Mouse (Mus musculus) liver, postnatal 0 days (tissue): ENCODE measurements around the gene Ccr1l1. TPM values are rescaled to one million over a fixed set of nuclear protein-coding genes. Genes with fewer than 3 reads are reported as not detected.
A peak's percentile ranks its signal among the peaks of the same experiment; 100 is the strongest.

Source experiments
- ATAC-seq: fragments of 200-750 bp; cut with Nextera tagmentation; 2 replicates; pipeline ENCODE4 v1.8.0; 2017; ENCODE audit warnings: mild to moderate bottlenecking, moderate library complexity
- DNase-seq: peaks from one replicate; pipeline ENCODE4 v3.0.0-alpha.2; 2016
- H3K27ac ChIP-seq: fragments of 300-500 bp; sonication (generic); 2 replicates; pipeline ENCODE4 v1.5.1; 2014; ENCODE audit warnings: antibody characterized with exemption, moderate library complexity, mild to moderate bottlenecking, low read depth
- H3K27me3 ChIP-seq: fragments of 300-500 bp; sonication (generic); 2 replicates; pipeline ENCODE4 v1.6.1; 2014; ENCODE audit warnings: low read length, control low read depth, mixed read lengths; ENCODE audit not compliant: insufficient read depth
- H3K36me3 ChIP-seq: fragments of 300-500 bp; sonication (generic); replicated peaks from 2 replicates; pipeline ENCODE4 v1.6.1; 2014; ENCODE audit warnings: mild to moderate bottlenecking, control low read depth, low read length, moderate library complexity, mixed read lengths; ENCODE audit not compliant: insufficient read depth
- H3K4me1 ChIP-seq: fragments of 300-500 bp; sonication (generic); 2 replicates; pipeline ENCODE4 v1.6.1; 2014; ENCODE audit warnings: antibody characterized with exemption, mild to moderate bottlenecking, control low read depth; ENCODE audit not compliant: insufficient read depth
- H3K4me2 ChIP-seq: fragments of 300-500 bp; sonication (generic); 2 replicates; pipeline ENCODE4 v1.6.1; 2014; ENCODE audit warnings: low read depth, mild to moderate bottlenecking, low read length, moderate library complexity, mixed read lengths
- H3K4me3 ChIP-seq: fragments of 300-500 bp; sonication (generic); 2 replicates; pipeline ENCODE4 v1.5.1; 2014; ENCODE audit warnings: low read depth, low read length
- H3K9ac ChIP-seq: fragments of 300-500 bp; sonication (generic); replicated peaks from 2 replicates; pipeline ENCODE4 v1.6.1; 2014; ENCODE audit warnings: mild to moderate bottlenecking, moderate library complexity
- H3K9me3 ChIP-seq: fragments of 300-500 bp; sonication (generic); 2 replicates; pipeline ENCODE4 v1.6.1; 2016; ENCODE audit warnings: mild to moderate bottlenecking, control low read depth, low read length, mixed read lengths
- CTCF ChIP-seq: sonication (generic); IDR thresholded peaks from 2 replicates; pipeline ENCODE4 v1.5.1; 2016; ENCODE audit warnings: antibody characterized with exemption, low read depth
- EP300 ChIP-seq: IDR thresholded peaks from 2 replicates; pipeline ENCODE4 v1.6.1; 2016; ENCODE audit warnings: antibody characterized with exemption, low read depth, mild to moderate bottlenecking
- WGBS: fragments of 180-500 bp; shearing (Covaris S2); extraction: QIAGEN DNeasy Blood & Tissue Kit; methylation state at CpG from one replicate; pipeline ENCODE4 v1.1.7; 2014; ENCODE audit not compliant: insufficient replicate concordance; 5-methylcytosine and 5-hydroxymethylcytosine counted together
- polyA plus RNA-seq: library from polyadenylated mRNA; unstranded; fragments of >200 nt; fragmentation: Nextera tagmentation; extraction: Ambion mirVana; gene quantifications from 2 replicates; pipeline ENCODE4 v1.2.1, GENCODE M21; 2015

Gene Ccr1l1
- polyA plus RNA-seq, 1 experiment from 2014 or later: not detected

- ATAC-seq: peak; percentile 49
- H3K9ac ChIP-seq: no peak overlapping the region
- 28% methylated on average over 6 of the region's 6 CpGs for WGBS
- H3K36me3 ChIP-seq: no peaks in the 10 kb centered on the region
- peaks cover 29% of the 10 kb centered on the region for H3K4me1 ChIP-seq
- H3K4me3 ChIP-seq: no peak overlapping the region
- H3K27me3 ChIP-seq: no peaks in the 10 kb centered on the region
- H3K9me3 ChIP-seq: no peaks in the 10 kb centered on the region
- TF ChIP-seq EP300: peak; percentile 76
- TF ChIP-seq CTCF: no peak
- no peak overlapping the region for H3K4me2 ChIP-seq
- no peak for DNase-seq
- peak overlapping the region; percentile 73 for H3K27ac ChIP-seq
Observed at GRCm38 (mm10) chr9:123931761-123932700, 46.2 kb downstream of the Ccr1l1 start.

GRCm38 (mm10) chr9:123930926-123931325 lies 47.3 kb downstream of the Ccr1l1 start:
- H3K9me3 ChIP-seq: no peaks in the 10 kb centered on the region
- H3K9ac ChIP-seq: no peak overlapping the region
- no peak overlapping the region for H3K4me2 ChIP-seq
- TF ChIP-seq CTCF (no peak), EP300 (no peak)
- 67% methylated on average over 3 of the region's 3 CpGs for WGBS
- DNase-seq (no peak), ATAC-seq (no peak)
- H3K27ac ChIP-seq: peak overlapping the region; percentile 73
- no peaks in the 10 kb centered on the region for H3K36me3 ChIP-seq
- no peak overlapping the region for H3K4me3 ChIP-seq
- H3K4me1 ChIP-seq: peaks cover 31% of the 10 kb centered on the region
- H3K27me3 ChIP-seq: no peaks in the 10 kb centered on the region

- no peak overlapping the region for H3K4me3 ChIP-seq
- no peaks in the 10 kb centered on the region for H3K9me3 ChIP-seq
- no peak overlapping the region for H3K4me2 ChIP-seq
- WGBS: 49% methylated on average over 3 of the region's 3 CpGs
- no peaks in the 10 kb centered on the region for H3K36me3 ChIP-seq
- peak overlapping the region; percentile 73 for H3K27ac ChIP-seq
- DNase-seq (no peak), ATAC-seq (no peak)
- TF ChIP-seq EP300 (no peak), CTCF (no peak)
- H3K4me1 ChIP-seq: peaks cover 35% of the 10 kb centered on the region
- H3K9ac ChIP-seq: no peak overlapping the region
- no peaks in the 10 kb centered on the region for H3K27me3 ChIP-seq
Observed at GRCm38 (mm10) chr9:123930476-123930875, 47.7 kb downstream of the Ccr1l1 start.

GRCm38 (mm10) chr9:123929936-123930335 lies 48.3 kb downstream of the Ccr1l1 start:
- H3K27me3 ChIP-seq: no peaks in the 10 kb centered on the region
- 57% methylated on average over 4 of the region's 4 CpGs for WGBS
- TF ChIP-seq EP300 (peak; percentile 34; the same call in 1 of the 2 replicates), CTCF (no peak)
- H3K4me1 ChIP-seq: peaks cover 36% of the 10 kb centered on the region
- H3K36me3 ChIP-seq: no peaks in the 10 kb centered on the region
- peak overlapping the region; percentile 73 for H3K27ac ChIP-seq
- no peaks in the 10 kb centered on the region for H3K9me3 ChIP-seq
- DNase-seq (no peak), ATAC-seq (no peak)
- H3K4me2 ChIP-seq: no peak overlapping the region
- no peak overlapping the region for H3K9ac ChIP-seq
- H3K4me3 ChIP-seq: no peak overlapping the region

GRCm38 (mm10) chr9:123928759-123929246 lies 49.4 kb downstream of the Ccr1l1 start:
- H3K9ac ChIP-seq: peak overlapping the region; percentile 12
- peak overlapping the region; percentile 59 for H3K4me2 ChIP-seq
- WGBS: 8% methylated on average over 8 of the region's 8 CpGs
- H3K9me3 ChIP-seq: no peaks in the 10 kb centered on the region
- H3K4me1 ChIP-seq: peaks cover 36% of the 10 kb centered on the region
- no peaks in the 10 kb centered on the region for H3K36me3 ChIP-seq
- no peaks in the 10 kb centered on the region for H3K27me3 ChIP-seq
- peak; percentile 54; the same call in 1 of the 2 replicates for TF ChIP-seq EP300
- peak; percentile 61 for TF ChIP-seq CTCF
- ATAC-seq (no peak), DNase-seq (peak; percentile 54)
- peak overlapping the region; percentile 96 for H3K27ac ChIP-seq
- H3K4me3 ChIP-seq: peak overlapping the region; percentile 21

- DNase-seq: peak; percentile 52
Observed at GRCm38 (mm10) chr9:123928118-123928758, 50.0 kb downstream of the Ccr1l1 start.

More at GRCm38 (mm10) chr9:123928118-123928758, 50.0 kb downstream of the Ccr1l1 start:
- Histone ChIP-seq H3K4me2 (peak overlapping the region; percentile 59), H3K36me3 (no peaks in the 10 kb centered on the region), H3K9ac (peak overlapping the region; percentile 12; the same call in 1 of the 2 replicates), H3K9me3 (no peaks in the 10 kb centered on the region), H3K4me1 (peaks cover 39% of the 10 kb centered on the region), H3K27me3 (no peaks in the 10 kb centered on the region), H3K27ac (peak overlapping the region; percentile 96), H3K4me3 (peak overlapping the region; percentile 21)
- no peak for ATAC-seq
- 23% methylated on average over 12 of the region's 12 CpGs for WGBS
- TF ChIP-seq EP300: 0 out of 2 replicates have a peak, but pooled peaks have one; percentile 27
- TF ChIP-seq CTCF: no peak
